Mouse (Mus musculus) embryonic facial prominence, embryonic 12.5 days (tissue): ENCODE measurements at regions not wholly inside any gene's neighbourhood (a gene's known extent, or its start where the extent isn't known, plus 50 kb on each side); places are given as distances from the start of the nearest gene placed in this dataset.

Source experiments
- ATAC-seq: fragments of 200-750 bp; cut with Nextera tagmentation; 2 replicates; pipeline ENCODE4 v1.8.0; 2017; ENCODE audit not compliant: insufficient number of reproducible peaks, insufficient read depth, low FRiP score, low TSS enrichment
- H3K27ac ChIP-seq: fragments of 300-500 bp; sonication (generic); 2 replicates; pipeline ENCODE4 v1.5.1; 2016; ENCODE audit warnings: mild to moderate bottlenecking
- H3K27me3 ChIP-seq: fragments of 300-500 bp; sonication (generic); 2 replicates; pipeline ENCODE4 v1.6.1; 2016; ENCODE audit warnings: mild to moderate bottlenecking, moderate library complexity
- H3K36me3 ChIP-seq: fragments of 300-500 bp; sonication (generic); 2 replicates; pipeline ENCODE4 v1.6.1; 2016; ENCODE audit warnings: mild to moderate bottlenecking
- H3K4me1 ChIP-seq: fragments of 300-500 bp; sonication (generic); 2 replicates; pipeline ENCODE4 v1.6.1; 2016
- H3K4me2 ChIP-seq: fragments of 300-500 bp; sonication (generic); replicated peaks from 2 replicates; pipeline ENCODE4 v1.6.1; 2016; ENCODE audit warnings: mild to moderate bottlenecking, moderate library complexity
- H3K4me3 ChIP-seq: fragments of 300-500 bp; sonication (generic); 2 replicates; pipeline ENCODE4 v1.5.1; 2016; ENCODE audit warnings: mild to moderate bottlenecking
- H3K9ac ChIP-seq: fragments of 300-500 bp; sonication (generic); 2 replicates; pipeline ENCODE4 v1.6.1; 2016; ENCODE audit warnings: mild to moderate bottlenecking, moderate library complexity
- H3K9me3 ChIP-seq: fragments of 300-500 bp; sonication (generic); 2 replicates; pipeline ENCODE4 v1.6.1; 2016; ENCODE audit warnings: mild to moderate bottlenecking, moderate library complexity
- WGBS: fragments of 180-500 bp; shearing (Covaris S2); methylation state at CpG from one replicate; pipeline ENCODE4 v1.1.7; 2016; 5-methylcytosine and 5-hydroxymethylcytosine counted together

DNA sequence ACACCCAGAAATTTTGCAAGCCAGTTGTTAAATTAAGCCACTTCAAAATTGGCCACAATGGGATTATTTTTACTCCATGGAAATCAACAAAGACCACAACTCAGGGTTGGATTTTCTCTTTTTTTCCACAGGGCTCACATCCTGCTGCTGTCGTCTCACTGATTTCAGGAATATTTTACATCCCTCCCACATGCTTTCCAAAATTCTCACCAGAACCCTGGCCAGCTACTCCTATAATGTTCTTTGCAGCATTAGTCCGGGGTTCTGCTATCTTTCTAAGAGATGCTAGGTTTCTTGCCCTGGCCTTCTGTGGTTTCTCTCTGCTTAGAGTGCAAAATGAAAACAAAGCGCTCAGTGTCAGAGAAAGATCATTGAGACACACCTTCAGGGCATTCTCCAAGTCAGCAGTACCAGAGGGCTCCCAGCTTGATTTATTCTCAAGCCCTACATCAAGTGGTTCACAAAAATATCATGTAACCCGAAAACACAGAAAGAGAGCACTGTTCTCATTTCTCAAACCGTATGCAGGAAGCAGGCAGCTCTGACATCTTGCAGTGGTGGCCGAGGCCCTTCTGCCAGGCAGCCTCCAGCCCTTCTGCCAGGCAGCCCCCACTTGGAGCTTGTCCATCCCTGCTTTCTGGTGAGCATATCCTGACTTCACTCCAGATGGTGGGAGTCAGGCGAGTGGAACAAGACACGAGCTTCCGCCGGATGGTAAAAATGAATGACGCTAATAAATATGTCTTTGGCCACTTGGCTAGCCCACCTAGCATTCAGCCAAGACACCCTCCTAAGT, 158.1 kb upstream of the Cdyl start:
- no peaks in the 10 kb centered on the region for H3K27me3 ChIP-seq
- WGBS: 29% methylated on average over 11 of the region's 11 CpGs
- ATAC-seq: no peak
- H3K4me2 ChIP-seq: no peak overlapping the region
- H3K9ac ChIP-seq: no peak overlapping the region
- no peaks in the 10 kb centered on the region for H3K9me3 ChIP-seq
- peak overlapping the region; percentile 31 for H3K27ac ChIP-seq
- no peaks in the 10 kb centered on the region for H3K36me3 ChIP-seq
- peaks cover 8% of the 10 kb centered on the region; the same call in 1 of the 2 replicates for H3K4me1 ChIP-seq
- H3K4me3 ChIP-seq: no peak overlapping the region

DNA sequence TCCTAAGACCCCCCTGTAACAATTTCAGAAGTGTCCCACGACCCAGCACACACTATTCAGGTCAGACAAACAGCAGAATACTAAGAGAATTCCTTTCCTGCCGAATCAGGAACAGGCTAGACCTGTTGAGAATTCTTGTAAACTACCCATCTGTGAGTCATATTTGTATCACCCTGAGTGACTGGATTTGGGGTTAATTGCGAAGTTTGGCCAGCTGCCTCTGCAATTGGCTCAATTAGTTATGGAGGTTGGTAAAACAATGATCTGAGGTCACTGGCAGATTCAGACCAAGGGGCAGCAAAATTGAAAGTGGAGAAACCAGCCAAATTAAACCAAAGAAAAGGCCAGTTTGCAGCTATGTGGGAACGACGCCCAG, 157.5 kb upstream of the Cdyl start:
- no peak overlapping the region for H3K4me2 ChIP-seq
- no peak overlapping the region; the same call in 1 of the 2 replicates for H3K27ac ChIP-seq
- H3K4me3 ChIP-seq: no peak overlapping the region
- ATAC-seq: no peak
- peaks cover 8% of the 10 kb centered on the region; the same call in 1 of the 2 replicates for H3K4me1 ChIP-seq
- no peaks in the 10 kb centered on the region for H3K36me3 ChIP-seq
- H3K9me3 ChIP-seq: no peaks in the 10 kb centered on the region
- H3K27me3 ChIP-seq: no peaks in the 10 kb centered on the region
- H3K9ac ChIP-seq: no peak overlapping the region
- WGBS: 38% methylated on average over 5 of the region's 5 CpGs

DNA sequence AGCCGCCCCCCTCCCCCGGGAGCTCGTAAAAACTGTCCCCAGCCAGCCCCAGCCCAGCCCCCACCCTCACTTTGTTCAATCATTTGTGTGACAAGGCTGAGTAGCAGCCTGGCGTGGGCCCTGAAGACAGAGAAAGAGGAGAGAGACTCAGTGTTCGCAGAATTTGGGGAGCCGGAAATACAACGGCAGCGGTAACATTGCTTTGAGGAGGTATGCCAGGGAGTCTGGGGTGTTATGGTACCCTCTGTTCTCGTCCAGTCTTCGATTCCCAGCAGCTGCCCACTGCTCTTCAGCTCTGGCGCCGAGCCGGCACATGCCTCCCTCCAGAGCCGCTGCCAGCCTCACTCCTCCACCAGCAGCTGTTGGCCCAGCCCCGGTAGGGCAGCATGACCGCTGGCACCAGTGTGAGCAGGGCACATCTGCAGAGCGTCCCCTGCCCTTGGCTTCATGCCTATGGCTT, 156.2 kb upstream of the Cdyl start:
- Histone ChIP-seq H3K4me1 (peaks cover 8% of the 10 kb centered on the region; the same call in 1 of the 2 replicates), H3K27me3 (no peaks in the 10 kb centered on the region), H3K4me3 (no peak overlapping the region), H3K27ac (no peak overlapping the region), H3K9me3 (no peaks in the 10 kb centered on the region), H3K4me2 (no peak overlapping the region), H3K9ac (no peak overlapping the region), H3K36me3 (no peaks in the 10 kb centered on the region)
- ATAC-seq: no peak
- 68% methylated on average over 17 of the region's 17 CpGs for WGBS

DNA sequence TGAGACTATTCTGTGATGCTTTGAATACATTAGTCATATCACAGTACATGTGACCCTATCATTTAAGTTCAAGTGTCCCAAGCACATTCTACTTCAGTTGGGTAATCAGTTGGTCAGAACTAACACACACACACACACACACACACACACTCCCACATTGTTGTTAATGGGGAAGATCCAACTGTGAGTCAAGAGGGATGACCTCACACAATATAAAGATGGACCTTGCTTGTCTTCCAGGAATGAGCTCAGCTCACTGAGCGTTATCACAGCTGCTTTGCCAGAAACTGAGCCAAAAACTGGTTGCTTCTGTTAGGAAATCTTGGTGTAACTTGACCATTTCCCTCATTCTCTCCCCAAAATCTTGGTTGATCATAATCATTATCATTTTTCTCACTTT, 152.4 kb upstream of the Cdyl start:
- Histone ChIP-seq H3K4me1 (0 out of 2 replicates have a peak, but pooled peaks cover under 1% of the 10 kb centered on the region), H3K27me3 (no peaks in the 10 kb centered on the region), H3K27ac (no peak overlapping the region), H3K9me3 (no peaks in the 10 kb centered on the region), H3K4me3 (no peak overlapping the region), H3K36me3 (no peaks in the 10 kb centered on the region), H3K9ac (no peak overlapping the region), H3K4me2 (no peak overlapping the region)
- no peak for ATAC-seq
- 73% methylated on average over 1 of the region's 1 CpGs for WGBS

DNA sequence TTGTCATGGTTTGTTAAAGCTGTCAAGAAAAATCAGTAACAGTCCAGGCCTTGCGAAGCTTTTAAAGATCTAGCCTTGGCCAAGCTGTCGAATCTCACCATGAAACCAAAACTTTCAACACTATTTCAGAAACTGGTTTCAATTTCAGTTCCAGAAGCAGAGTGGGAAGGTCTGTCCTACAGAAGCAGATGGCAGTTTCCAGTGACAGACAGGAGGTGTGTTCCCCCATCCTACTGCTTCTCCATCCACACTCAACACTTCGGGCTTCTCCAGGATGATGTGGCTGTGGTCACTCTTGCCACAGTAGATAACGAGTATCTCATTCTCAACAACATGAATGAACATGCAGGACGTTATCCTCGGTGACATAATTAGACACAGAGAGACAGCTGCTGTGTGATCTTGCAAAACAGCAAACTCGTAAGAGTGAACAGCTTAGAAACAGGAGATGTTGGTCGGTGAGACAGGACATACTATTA, 147.6 kb upstream of the Cdyl start:
- H3K9me3 ChIP-seq: no peaks in the 10 kb centered on the region
- H3K4me3 ChIP-seq: no peak overlapping the region
- H3K27ac ChIP-seq: no peak overlapping the region
- no peaks in the 10 kb centered on the region for H3K36me3 ChIP-seq
- no peak overlapping the region for H3K9ac ChIP-seq
- H3K4me1 ChIP-seq: no peaks in the 10 kb centered on the region; the same call in 1 of the 2 replicates
- H3K27me3 ChIP-seq: no peaks in the 10 kb centered on the region
- no peak for ATAC-seq
- 78% methylated on average over 8 of the region's 8 CpGs for WGBS
- H3K4me2 ChIP-seq: no peak overlapping the region

DNA sequence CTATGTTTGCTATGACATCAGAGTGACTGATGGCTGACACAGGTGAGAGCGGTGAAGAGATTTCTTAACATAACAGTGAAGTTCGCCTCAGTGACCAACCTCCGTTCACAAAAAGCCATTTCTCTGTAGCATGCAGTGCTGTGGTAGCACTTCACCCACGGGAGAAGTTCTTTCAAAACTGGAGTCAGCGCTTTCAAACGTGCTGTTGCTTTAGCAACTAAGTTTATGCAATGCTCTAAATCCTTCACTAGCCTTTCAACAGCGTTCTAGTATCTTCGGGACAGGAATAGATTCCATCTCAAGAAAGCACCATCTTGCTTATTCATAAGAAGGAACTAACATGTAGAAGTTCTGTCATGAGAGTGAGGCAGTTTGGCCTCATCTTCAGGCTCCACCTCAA, 146.5 kb upstream of the Cdyl start:
- H3K27me3 ChIP-seq: no peaks in the 10 kb centered on the region
- no peak overlapping the region for H3K27ac ChIP-seq
- H3K4me1 ChIP-seq: no peaks in the 10 kb centered on the region; the same call in 1 of the 2 replicates
- H3K9me3 ChIP-seq: no peaks in the 10 kb centered on the region
- 88% methylated on average over 8 of the region's 8 CpGs for WGBS
- no peak overlapping the region for H3K9ac ChIP-seq
- no peaks in the 10 kb centered on the region for H3K36me3 ChIP-seq
- ATAC-seq: no peak
- H3K4me2 ChIP-seq: no peak overlapping the region
- H3K4me3 ChIP-seq: no peak overlapping the region

DNA sequence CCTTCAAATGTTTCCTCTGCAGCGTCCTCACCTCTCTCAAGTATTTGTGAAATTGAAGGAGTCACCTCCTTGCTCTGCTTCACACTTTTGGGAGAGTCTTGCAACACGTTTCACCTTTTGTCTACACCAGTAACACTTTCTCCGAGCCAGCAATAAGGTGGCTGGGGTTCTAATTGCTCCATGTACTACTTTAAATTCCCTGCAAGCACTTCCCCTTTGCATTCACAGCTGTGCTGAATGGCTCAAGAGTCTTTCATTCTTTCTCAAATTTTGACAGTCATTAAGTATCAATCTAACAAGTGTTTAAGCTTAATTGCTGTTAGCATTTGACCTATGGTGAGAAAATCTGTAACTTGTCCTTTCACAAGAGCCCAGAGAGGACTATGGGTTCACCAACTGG, 144.3 kb upstream of the Cdyl start:
- no peak overlapping the region for H3K9ac ChIP-seq
- no peak overlapping the region for H3K4me3 ChIP-seq
- no peak overlapping the region for H3K4me2 ChIP-seq
- WGBS: 62% methylated on average over 3 of the region's 3 CpGs
- no peaks in the 10 kb centered on the region; the same call in 1 of the 2 replicates for H3K4me1 ChIP-seq
- H3K36me3 ChIP-seq: no peaks in the 10 kb centered on the region
- ATAC-seq: no peak
- H3K9me3 ChIP-seq: no peaks in the 10 kb centered on the region
- no peaks in the 10 kb centered on the region for H3K27me3 ChIP-seq
- no peak overlapping the region for H3K27ac ChIP-seq

DNA sequence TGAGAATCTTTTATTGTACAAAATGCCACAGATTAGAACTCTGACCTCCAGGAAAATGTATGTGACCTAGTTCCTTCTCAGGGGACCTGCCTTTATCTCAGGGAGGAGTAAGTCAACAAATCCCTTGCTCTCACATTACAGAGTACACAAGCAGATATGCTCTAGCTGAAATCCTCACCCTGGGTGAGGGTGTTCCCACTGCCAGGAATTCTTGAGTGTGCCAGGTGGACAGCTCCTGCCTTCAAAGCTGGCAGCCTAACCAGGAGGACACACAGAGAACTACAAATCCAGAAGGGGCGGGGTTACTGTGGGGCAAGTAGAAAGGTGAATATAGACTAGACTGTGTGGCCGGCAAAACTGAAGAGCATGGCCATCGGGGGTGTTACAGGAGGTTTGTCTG, 141.9 kb upstream of the Cdyl start:
- no peak; the same call in 1 of the 2 replicates for ATAC-seq
- H3K4me3 ChIP-seq: no peak overlapping the region
- WGBS: 89% methylated on average over 3 of the region's 3 CpGs
- H3K36me3 ChIP-seq: no peaks in the 10 kb centered on the region
- H3K27ac ChIP-seq: no peak overlapping the region
- no peaks in the 10 kb centered on the region for H3K27me3 ChIP-seq
- no peak overlapping the region for H3K9ac ChIP-seq
- H3K4me1 ChIP-seq: no peaks in the 10 kb centered on the region; the same call in 1 of the 2 replicates
- H3K9me3 ChIP-seq: no peaks in the 10 kb centered on the region
- no peak overlapping the region for H3K4me2 ChIP-seq

DNA sequence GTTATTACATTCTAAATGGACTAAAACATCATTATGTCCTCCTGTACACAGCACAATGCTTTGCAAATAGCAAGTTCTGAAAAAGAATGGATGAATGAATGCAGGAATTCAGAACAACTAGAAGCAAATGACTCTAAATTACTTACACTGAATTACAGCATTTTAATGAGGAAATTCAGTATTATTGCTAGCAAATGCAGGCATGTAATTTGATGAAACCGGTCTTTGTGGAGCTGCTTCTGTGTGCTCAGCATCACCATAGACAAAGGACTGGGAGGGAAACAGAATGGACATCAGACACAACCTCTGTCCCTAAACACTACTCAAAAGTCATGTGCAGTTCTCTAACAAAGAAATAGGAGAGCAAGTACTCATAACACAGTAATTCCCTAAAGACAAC, 137.4 kb upstream of the Cdyl start:
- no peaks in the 10 kb centered on the region for H3K9me3 ChIP-seq
- no peak overlapping the region for H3K4me3 ChIP-seq
- H3K36me3 ChIP-seq: no peaks in the 10 kb centered on the region
- no peaks in the 10 kb centered on the region for H3K27me3 ChIP-seq
- H3K9ac ChIP-seq: no peak overlapping the region
- 70% methylated on average over 1 of the region's 1 CpGs for WGBS
- no peaks in the 10 kb centered on the region for H3K4me1 ChIP-seq
- no peak overlapping the region for H3K27ac ChIP-seq
- no peak overlapping the region for H3K4me2 ChIP-seq
- no peak for ATAC-seq

DNA sequence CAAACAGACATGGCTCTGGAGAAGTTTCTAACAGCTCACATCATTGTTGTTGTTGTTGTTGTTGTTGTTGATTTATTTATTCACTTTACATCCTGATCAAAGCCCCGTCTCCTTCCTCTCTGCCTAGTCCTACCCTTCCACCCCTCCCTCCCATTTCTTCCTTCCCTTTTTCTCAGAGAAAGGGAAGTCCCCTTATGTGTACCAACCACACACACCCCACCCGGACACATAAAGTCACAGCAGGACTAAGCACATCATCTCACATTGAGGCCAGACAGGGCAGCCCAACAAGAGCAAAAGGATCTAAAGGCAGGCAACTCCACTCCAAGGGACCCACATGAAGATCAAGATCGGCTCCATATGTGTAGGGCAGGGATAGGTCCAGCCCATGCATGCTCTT, 130.1 kb upstream of the Cdyl start:
- Histone ChIP-seq H3K27me3 (no peaks in the 10 kb centered on the region), H3K4me2 (no peak overlapping the region), H3K9ac (no peak overlapping the region), H3K4me3 (no peak overlapping the region), H3K36me3 (no peaks in the 10 kb centered on the region), H3K9me3 (no peaks in the 10 kb centered on the region), H3K27ac (no peak overlapping the region), H3K4me1 (no peaks in the 10 kb centered on the region)
- no peak for ATAC-seq
- 77% methylated on average over 3 of the region's 3 CpGs for WGBS

DNA sequence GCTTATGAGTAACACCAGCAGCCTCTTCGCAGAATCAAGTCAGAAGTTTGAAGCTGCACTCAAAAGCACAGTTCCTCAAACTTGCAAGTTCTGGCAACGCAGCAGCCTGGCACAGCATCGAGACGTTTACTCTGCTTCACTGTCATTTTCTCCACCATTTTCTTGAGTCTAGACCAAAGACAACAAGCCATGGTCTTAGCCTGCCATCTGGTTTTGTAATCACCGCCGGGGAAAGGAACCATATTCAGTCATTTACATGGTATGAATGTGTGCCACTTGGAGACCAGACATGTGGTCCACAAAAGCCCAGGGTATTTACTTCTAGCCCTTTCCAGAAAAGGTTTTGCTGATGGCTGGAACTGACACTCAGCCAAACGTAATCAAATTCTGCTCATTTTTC, 122.5 kb upstream of the Cdyl start:
- Histone ChIP-seq H3K27me3 (no peaks in the 10 kb centered on the region), H3K4me2 (no peak overlapping the region), H3K9ac (no peak overlapping the region), H3K9me3 (no peaks in the 10 kb centered on the region), H3K36me3 (no peaks in the 10 kb centered on the region), H3K27ac (no peak overlapping the region), H3K4me3 (no peak overlapping the region), H3K4me1 (no peaks in the 10 kb centered on the region)
- ATAC-seq: no peak
- WGBS: 84% methylated on average over 7 of the region's 7 CpGs

DNA sequence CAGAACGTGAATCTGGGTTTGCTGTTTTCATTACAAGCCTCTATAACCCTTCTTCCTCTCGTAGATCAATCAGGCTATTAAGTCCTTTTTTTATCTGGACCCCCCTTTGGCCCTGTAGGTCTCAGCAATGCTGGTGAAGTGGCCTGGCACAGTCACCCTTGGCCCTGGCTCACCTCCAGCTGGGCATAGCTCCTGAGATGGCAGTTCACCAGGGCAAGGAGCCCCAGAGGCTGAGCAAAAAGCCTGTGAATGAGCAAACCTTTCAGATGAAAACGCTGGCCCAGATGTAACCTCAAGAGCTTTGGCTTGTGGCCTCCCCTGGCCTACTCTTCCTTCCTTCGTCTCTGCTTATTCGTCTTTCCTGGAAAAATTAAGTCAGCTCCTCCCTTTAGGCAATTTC, 121.7 kb upstream of the Cdyl start:
- no peak overlapping the region for H3K4me2 ChIP-seq
- 79% methylated on average over 5 of the region's 5 CpGs for WGBS

More for the DNA sequence above, 121.7 kb upstream of the Cdyl start:
- no peaks in the 10 kb centered on the region for H3K4me1 ChIP-seq
- no peaks in the 10 kb centered on the region for H3K9me3 ChIP-seq
- H3K4me3 ChIP-seq: no peak overlapping the region
- H3K27ac ChIP-seq: no peak overlapping the region
- H3K27me3 ChIP-seq: no peaks in the 10 kb centered on the region
- no peaks in the 10 kb centered on the region for H3K36me3 ChIP-seq
- ATAC-seq: no peak
- H3K9ac ChIP-seq: no peak overlapping the region
